Mouse (Mus musculus): ENCODE results near the gene Kcnj12. TPM values are rescaled to one million over a fixed set of nuclear protein-coding genes. Genes with fewer than 3 reads are reported as not detected.

Gene Kcnj12
- polyA plus RNA-seq, 1 experiment from 2014 or later = 0.67 TPM

Other genes with a start within 250 kb of the Kcnj12 start
- 13.9 and 17.3 TPM in 2 replicates for gene Top3a, start 245.2 kb upstream of the Kcnj12 start, polyA plus RNA-seq (2015; fragmentation: Nextera tagmentation; extraction: Ambion mirVana)
- 5.5 and 5.8 TPM in 2 replicates for gene Smcr8, start 245.0 kb upstream of the Kcnj12 start, polyA plus RNA-seq (2015; fragmentation: Nextera tagmentation; extraction: Ambion mirVana)
- gene Shmt1, start 210.8 kb upstream of the Kcnj12 start, polyA plus RNA-seq (2015; fragmentation: Nextera tagmentation; extraction: Ambion mirVana) = 46.8 and 47.1 TPM in 2 replicates
- gene Dhrs7b, start 191.9 kb upstream of the Kcnj12 start, polyA plus RNA-seq (2015; fragmentation: Nextera tagmentation; extraction: Ambion mirVana) = 38.7 and 42.0 TPM in 2 replicates
- 57.6 and 62.5 TPM in 2 replicates for gene Tmem11, start 143.3 kb upstream of the Kcnj12 start, polyA plus RNA-seq (2015; fragmentation: Nextera tagmentation; extraction: Ambion mirVana)
- gene Natd1, start 107.8 kb upstream of the Kcnj12 start, polyA plus RNA-seq (2015; fragmentation: Nextera tagmentation; extraction: Ambion mirVana) = 19.9 and 21.6 TPM in 2 replicates
- gene Map2k3, start 90.5 kb upstream of the Kcnj12 start, polyA plus RNA-seq (2015; fragmentation: Nextera tagmentation; extraction: Ambion mirVana) = 110 and 114 TPM in 2 replicates
- 3.3 and 3.7 TPM in 2 replicates for gene Tnfrsf13b, start 104.2 kb downstream of the Kcnj12 start, polyA plus RNA-seq (2015; fragmentation: Nextera tagmentation; extraction: Ambion mirVana)
- gene Usp22, start 152.5 kb downstream of the Kcnj12 start, polyA plus RNA-seq (2015; fragmentation: Nextera tagmentation; extraction: Ambion mirVana) = 98.9 and 103 TPM in 2 replicates
- 0.34 and 0.52 TPM in 2 replicates for gene Aldh3a1, start 185.0 kb downstream of the Kcnj12 start, polyA plus RNA-seq (2015; fragmentation: Nextera tagmentation; extraction: Ambion mirVana)
- gene Aldh3a2, start 244.9 kb downstream of the Kcnj12 start, polyA plus RNA-seq (2015; fragmentation: Nextera tagmentation; extraction: Ambion mirVana) = 47.8 and 49.4 TPM in 2 replicates